Mouse (Mus musculus): ENCODE data around the gene Ush2a. TPM values are rescaled to one million over a fixed set of nuclear protein-coding genes. Genes with fewer than 3 reads are reported as not detected.

The Ush2a gene
- not detected in 2 replicates for polyA plus RNA-seq (2012; ENCODE audit: low replicate concordance)

GRCm38 (mm10) chr1:188261903-188262682, at the start of gene Ush2a:
Gene Ush2a, plus strand, starts transcription at chr1:188262023.

GRCm38 (mm10) chr1:189007239-189007979, 745.6 kb downstream of the Ush2a start, which contains the start of gene Kctd3:
Gene Kctd3, minus strand, starts transcription at chr1:189007841.

